Mouse (Mus musculus) cerebellum, adult 2 months (tissue): Measurements from ENCODE around the gene Abcf3. TPM values are rescaled to one million over a fixed set of nuclear protein-coding genes. Genes with fewer than 3 reads are reported as not detected.

Source experiments
- DNase-seq, 2 experiments: peaks; one replicate each; pipeline ENCODE4 v3.0.0; 2021
- H3K27ac ChIP-seq: fragments of 200-500 bp; 2 replicates; pipeline ENCODE4 v1.5.1; 2012; ENCODE audit warnings: low read length, control low read depth, inconsistent platforms; ENCODE audit not compliant: insufficient read depth
- H3K27me3 ChIP-seq: fragments of 200-500 bp; 2 replicates; pipeline ENCODE4 v1.6.1; 2012; ENCODE audit warnings: inconsistent platforms, mild to moderate bottlenecking, low read length, moderate library complexity; ENCODE audit not compliant: control insufficient read depth, insufficient read depth
- H3K4me1 ChIP-seq: fragments of 200-500 bp; 2 replicates; pipeline ENCODE4 v1.6.1; 2011; ENCODE audit warnings: low read length; ENCODE audit not compliant: control insufficient read depth, insufficient read depth
- H3K4me3 ChIP-seq: fragments of 200-500 bp; replicated peaks from 2 replicates; pipeline ENCODE3; 2011; ENCODE audit warnings: mild to moderate bottlenecking, low read depth, low read length, control low read depth; ENCODE audit not compliant: insufficient read depth
- CTCF ChIP-seq: fragments of 200-500 bp; IDR thresholded peaks from 2 replicates; pipeline ENCODE4 v1.5.1; 2011; ENCODE audit warnings: low read depth, mild to moderate bottlenecking, control low read depth, low read length, moderate library complexity, borderline replicate concordance; ENCODE audit not compliant: insufficient read depth
- POLR2A ChIP-seq: fragments of 200-500 bp; IDR thresholded peaks from 2 replicates; pipeline ENCODE4 v1.6.1; 2011; ENCODE audit warnings: low read length, control low read depth, borderline replicate concordance; ENCODE audit not compliant: insufficient read depth
- WGBS: fragments of 180-500 bp; shearing (Covaris S2); methylation state at CpG from one replicate; pipeline ENCODE4 v1.1.7; 2018; 5-methylcytosine and 5-hydroxymethylcytosine counted together
- polyA plus RNA-seq: library from polyadenylated mRNA; depleted of rRNA; stranded (reverse); fragments of >200 nt; gene quantifications from 2 replicates; pipeline ENCODE4 v1.2.3, GENCODE M21; 2012; rRNA removed

Gene Abcf3
- polyA plus RNA-seq, 1 experiment: 112 TPM

DNA sequence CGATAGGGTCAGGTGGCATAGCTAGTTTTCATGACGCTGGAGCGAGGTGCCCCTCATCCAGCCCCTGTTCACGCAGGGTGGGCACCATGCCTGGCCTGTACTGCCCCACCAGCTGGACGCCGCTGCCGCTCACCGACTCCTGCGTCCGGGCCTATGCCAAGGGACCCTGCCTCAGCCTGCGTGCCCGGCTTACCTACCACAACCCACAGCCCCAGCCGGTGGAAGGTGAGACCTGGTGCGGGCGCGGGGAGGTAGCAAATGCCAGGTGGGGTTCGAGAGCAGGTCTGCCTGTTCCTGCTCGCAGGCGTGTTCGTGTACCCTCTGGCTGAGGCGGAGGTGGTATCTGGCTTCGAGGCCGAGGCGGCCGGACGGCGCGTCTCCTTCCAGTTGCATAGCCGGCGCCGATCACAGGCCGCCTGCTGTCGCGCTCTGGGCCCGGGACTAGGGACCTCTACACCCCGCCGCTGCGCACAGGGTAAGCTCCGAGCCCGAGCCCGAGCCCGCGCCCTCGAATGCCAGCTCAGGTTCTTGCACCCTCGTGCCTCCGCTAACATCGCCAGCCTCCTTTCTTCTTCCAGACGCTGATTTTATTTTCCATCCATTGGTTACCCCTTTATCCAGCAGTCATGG lies 42.8 kb downstream of the Abcf3 start:
- Histone ChIP-seq H3K27ac (no peak overlapping the region), H3K4me1 (no peaks in the 10 kb centered on the region), H3K27me3 (no peaks in the 10 kb centered on the region), H3K4me3 (no peak overlapping the region)
- WGBS: 11% methylated on average over 48 of the region's 48 CpGs
- TF ChIP-seq POLR2A (no peak), CTCF (no peak)
- no peak for DNase-seq

GRCm38 (mm10) chr16:20595060-20595673 lies 46.8 kb downstream of the Abcf3 start:
- no peak for TF ChIP-seq CTCF
- TF ChIP-seq POLR2A: no peak
- H3K27me3 ChIP-seq: no peaks in the 10 kb centered on the region; the same call in 1 of the 2 replicates
- WGBS: 64% methylated on average over 7 of the region's 7 CpGs
- no peaks in the 10 kb centered on the region for H3K4me1 ChIP-seq
- no peak overlapping the region for H3K4me3 ChIP-seq
- H3K27ac ChIP-seq: no peak overlapping the region
- DNase-seq: no peak

- H3K27me3 ChIP-seq: no peaks in the 10 kb centered on the region; the same call in 1 of the 2 replicates
- WGBS: 85% methylated on average over 4 of the region's 4 CpGs
- H3K4me3 ChIP-seq: no peak overlapping the region
- no peak overlapping the region for H3K27ac ChIP-seq
- H3K4me1 ChIP-seq: no peaks in the 10 kb centered on the region
- no peak for DNase-seq
- TF ChIP-seq CTCF: no peak
- TF ChIP-seq POLR2A: no peak
Observed at GRCm38 (mm10) chr16:20595737-20596136, 47.4 kb downstream of the Abcf3 start.

GRCm38 (mm10) chr16:20596687-20597441 lies 48.5 kb downstream of the Abcf3 start:
- Histone ChIP-seq H3K27me3 (no peaks in the 10 kb centered on the region; the same call in 1 of the 2 replicates), H3K27ac (no peak overlapping the region), H3K4me1 (no peaks in the 10 kb centered on the region), H3K4me3 (no peak overlapping the region)
- 71% methylated on average over 7 of the region's 7 CpGs for WGBS
- TF ChIP-seq POLR2A (no peak), CTCF (no peak)
- DNase-seq: no peak

DNA sequence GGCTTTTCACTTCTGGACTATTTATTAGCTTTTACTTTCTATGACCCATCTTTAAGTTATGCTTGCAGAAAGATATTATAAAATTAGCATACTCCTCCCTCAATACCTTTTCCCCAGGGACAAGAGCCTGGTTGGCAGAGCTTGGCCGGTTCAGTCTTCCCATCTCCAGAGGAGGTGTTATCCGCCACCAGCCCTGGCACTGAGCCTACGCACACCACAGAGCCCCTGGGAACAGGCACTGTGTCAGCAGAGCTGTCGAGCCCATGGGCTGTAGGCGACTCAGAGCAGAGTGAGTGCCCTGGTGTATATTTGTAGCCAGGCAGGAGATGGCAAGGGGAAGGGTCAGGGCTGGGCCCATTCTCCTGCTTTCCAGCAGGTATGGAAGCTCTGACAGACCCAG lies 52.1 kb downstream of the Abcf3 start:
- Histone ChIP-seq H3K27ac (no peak overlapping the region), H3K4me3 (no peak overlapping the region), H3K4me1 (no peaks in the 10 kb centered on the region), H3K27me3 (no peaks in the 10 kb centered on the region; the same call in 1 of the 2 replicates)
- DNase-seq: no peak
- WGBS: 13% methylated on average over 5 of the region's 5 CpGs
- TF ChIP-seq POLR2A: no peak
- TF ChIP-seq CTCF: no peak

DNA sequence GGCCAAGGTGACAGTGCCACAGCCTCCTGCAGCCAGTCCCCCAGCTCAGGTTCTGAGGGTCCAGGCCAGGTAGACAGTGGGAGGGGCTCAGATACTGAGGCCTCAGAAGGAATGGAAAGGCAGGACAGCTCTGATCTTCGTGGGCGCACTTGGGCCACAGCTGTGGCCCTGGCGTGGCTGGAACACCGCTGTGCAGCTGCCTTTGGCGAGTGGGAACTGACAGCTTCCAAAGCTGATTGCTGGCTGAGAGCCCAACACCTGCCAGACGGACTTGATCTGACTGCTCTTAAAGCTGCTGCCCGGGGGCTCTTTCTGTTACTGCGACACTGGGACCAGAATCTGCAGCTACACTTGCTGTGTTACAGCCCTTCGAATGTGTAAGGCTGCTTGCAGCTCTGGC lies 56.3 kb downstream of the Abcf3 start:
- WGBS: 19% methylated on average over 9 of the region's 9 CpGs
- H3K27me3 ChIP-seq: no peaks in the 10 kb centered on the region
- DNase-seq: no peak
- no peaks in the 10 kb centered on the region for H3K4me1 ChIP-seq
- no peak overlapping the region for H3K4me3 ChIP-seq
- no peak for TF ChIP-seq CTCF
- TF ChIP-seq POLR2A: no peak
- no peak overlapping the region for H3K27ac ChIP-seq

DNA sequence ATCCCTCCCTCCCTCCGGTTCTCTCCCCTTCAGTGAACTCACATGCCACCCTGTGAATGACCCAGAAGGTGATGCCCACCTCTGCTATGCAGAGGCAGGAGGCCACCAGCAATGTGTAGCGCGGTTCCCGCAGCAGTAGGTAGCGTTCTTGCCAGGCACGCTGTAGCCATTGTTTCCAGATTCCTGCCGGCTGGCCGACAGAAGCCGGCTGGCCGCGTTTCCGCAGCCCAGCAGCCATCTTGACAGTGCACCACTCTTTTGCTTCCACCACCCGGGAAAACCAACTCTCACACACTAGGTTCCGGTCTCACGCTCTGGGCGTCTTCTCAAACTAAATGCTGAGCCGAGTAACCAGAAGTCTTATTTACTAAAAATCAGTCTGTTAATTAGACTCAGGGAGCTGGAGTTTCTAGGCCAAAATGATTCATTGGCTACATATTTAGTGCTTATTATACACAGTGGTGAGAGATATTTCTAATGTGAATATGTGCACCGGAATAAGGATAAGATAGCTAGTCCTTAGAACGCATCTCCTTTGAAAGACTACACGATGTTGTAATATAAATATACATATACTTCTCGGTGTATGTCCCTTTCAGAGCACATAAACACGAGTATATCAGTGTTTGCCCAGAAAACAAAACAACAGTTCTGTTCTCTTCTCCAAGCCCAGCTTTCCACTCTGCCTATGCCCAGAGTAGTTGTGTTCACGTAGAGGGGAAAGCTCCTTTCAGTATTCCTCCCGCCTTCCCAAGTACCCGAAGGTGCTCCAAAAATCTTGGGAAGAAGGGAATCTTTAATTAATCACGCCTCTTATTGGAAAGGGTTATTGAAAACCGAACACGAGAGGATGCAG lies 62.4 kb downstream of the Abcf3 start:
- H3K27ac ChIP-seq: peak overlapping the region; percentile 55
- TF ChIP-seq CTCF: no peak
- TF ChIP-seq POLR2A: peak; percentile 97

More for the DNA sequence above, 62.4 kb downstream of the Abcf3 start:
- under 1% methylated on average over 28 of the region's 28 CpGs for WGBS
- no peaks in the 10 kb centered on the region for H3K4me1 ChIP-seq
- no peaks in the 10 kb centered on the region for H3K27me3 ChIP-seq
- peak overlapping the region; percentile 96 for H3K4me3 ChIP-seq
- DNase-seq: peak; percentile 80 to 82

Other genes with a start within 250 kb of the Abcf3 start
- gene Parl, start 246.2 kb upstream of the Abcf3 start, polyA plus RNA-seq: 71.2 and 76.3 TPM in 2 replicates
- gene Cyp2ab1, start 223.2 kb upstream of the Abcf3 start, polyA plus RNA-seq: not detected in 2 replicates
- gene Abcc5, start 122.2 kb upstream of the Abcf3 start, polyA plus RNA-seq: 251 and 263 TPM in 2 replicates
- gene Eif2b5, start 49.8 kb upstream of the Abcf3 start, polyA plus RNA-seq: 52.4 and 53.3 TPM in 2 replicates
- 60.2 and 66.5 TPM in 2 replicates for gene Dvl3, start 31.6 kb upstream of the Abcf3 start, polyA plus RNA-seq
- 1,156 and 1,178 TPM in 2 replicates for gene Ap2m1, start 13.1 kb upstream of the Abcf3 start, polyA plus RNA-seq
- gene Vwa5b2, start 40.9 kb downstream of the Abcf3 start, polyA plus RNA-seq: 46.7 and 58.1 TPM in 2 replicates
- 2.1 and 2.2 TPM in 2 replicates for gene Eef1akmt4, start 63.0 kb downstream of the Abcf3 start, polyA plus RNA-seq
- not detected in 2 replicates for gene Gm49333, start 63.0 kb downstream of the Abcf3 start, polyA plus RNA-seq
- gene Alg3, start 63.2 kb downstream of the Abcf3 start, polyA plus RNA-seq: 23.5 and 25.6 TPM in 2 replicates
- 230 and 239 TPM in 2 replicates for gene Camk2n2, start 72.7 kb downstream of the Abcf3 start, polyA plus RNA-seq
- 79.0 and 81.5 TPM in 2 replicates for gene Ece2, start 81.3 kb downstream of the Abcf3 start, polyA plus RNA-seq
- gene Psmd2, start 103.1 kb downstream of the Abcf3 start, polyA plus RNA-seq: 203 and 204 TPM in 2 replicates
- 184 and 193 TPM in 2 replicates for gene Eif4g1, start 119.7 kb downstream of the Abcf3 start, polyA plus RNA-seq
- gene Fam131a, start 144.7 kb downstream of the Abcf3 start, polyA plus RNA-seq: 123 and 137 TPM in 2 replicates
- 38.6 and 41.2 TPM in 2 replicates for gene Polr2h, start 169.1 kb downstream of the Abcf3 start, polyA plus RNA-seq
- 94.4 and 97.2 TPM in 2 replicates for gene Clcn2, start 169.2 kb downstream of the Abcf3 start, polyA plus RNA-seq
- 60.1 and 71.4 TPM in 2 replicates for gene Chrd, start 184.6 kb downstream of the Abcf3 start, polyA plus RNA-seq
- 15.8 and 19.6 TPM in 2 replicates for gene Thpo, start 185.9 kb downstream of the Abcf3 start, polyA plus RNA-seq